Mouse (Mus musculus): ENCODE data around the gene Hspa1l.
A peak's percentile ranks its signal among the peaks of the same experiment; 100 is the strongest.
"Not testable (repeated sequence)": the region's sequence is repeated elsewhere in the genome, so short reads cannot be mapped to it uniquely, and the experiment has no call there.

DNA sequence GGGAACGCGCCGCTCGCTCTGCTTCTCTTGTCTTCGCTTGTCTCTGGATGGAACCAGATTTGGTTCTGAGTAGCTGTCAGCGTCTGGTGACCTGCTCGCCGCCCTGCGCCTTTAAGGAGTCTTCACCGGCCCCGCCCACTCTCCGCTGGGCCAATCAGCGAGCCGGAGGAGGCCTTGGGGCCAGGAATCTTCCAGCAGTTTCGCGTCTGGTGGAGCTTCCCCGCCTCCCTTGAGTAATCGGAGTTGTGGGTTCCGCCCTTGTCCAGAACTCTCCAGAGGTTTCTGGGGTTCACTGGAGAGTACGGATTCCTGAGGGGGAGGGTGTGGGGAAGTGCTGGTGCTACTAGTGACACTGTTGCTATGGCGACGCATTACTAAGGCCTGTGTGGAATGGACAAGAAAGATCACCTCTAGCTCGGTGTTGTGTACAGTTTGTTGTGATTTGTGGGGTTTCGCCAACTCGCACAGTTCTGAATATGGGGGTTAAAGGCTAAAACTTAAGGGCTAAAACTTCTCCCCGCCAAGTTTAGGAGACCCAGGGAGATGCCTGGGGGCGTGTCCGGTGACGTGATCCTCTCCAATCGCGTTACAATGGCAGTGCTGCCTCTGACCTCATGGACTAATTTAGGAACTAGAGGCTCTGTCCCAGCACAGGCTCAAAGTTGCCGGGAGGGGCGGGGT, at the start of gene Hspa1l, which contains the start of gene Hspa1a:
- TF ChIP-seq POLR2A (IDR thresholded peaks at IDR 0.05; ENCODE audit: borderline replicate concordance, extremely low read depth, low read depth, low read length): peak; percentile 76; the same call in 1 of the 2 replicates
- not testable (repeated sequence) for TF ChIP-seq CTCF (IDR thresholded peaks at IDR 0.05; ENCODE audit: insufficient read depth, low read length)
